Mouse (Mus musculus) heart, adult 18-20 months (tissue): ENCODE data around the gene Gla. TPM values are rescaled to one million over a fixed set of nuclear protein-coding genes. Genes with fewer than 3 reads are reported as not detected.

Experiments used
- total RNA-seq, 2 experiments: library from RNA; stranded (reverse); gene quantifications; 2 replicates each; pipeline ENCODE4 v1.2.3; 2021

Gene Gla
- total RNA-seq, 2 experiments from 2014 or later, result 1.6 to 2.0 TPM

Other genes with a start within 250 kb of the Gla start
- gene Drp2, start 196.6 kb downstream of the Gla start, total RNA-seq, result under 1 TPM; 0.37 to 0.49 TPM
- gene Taf7l, start 124.6 kb downstream of the Gla start, total RNA-seq, result not detected
- 10 to 100 TPM; 23.1 to 30.8 TPM for gene Timm8a1, start 59.3 kb downstream of the Gla start, total RNA-seq
- gene Btk, start 17.6 kb downstream of the Gla start, total RNA-seq, result 1 to 10 TPM; 1.0 to 2.6 TPM
- 100 to 1,000 TPM; 114 to 149 TPM for gene Rpl36a, start 15.5 kb downstream of the Gla start, total RNA-seq
- 10 to 100 TPM; 61.2 to 69.5 TPM for gene Hnrnph2, start 54 bp upstream of the Gla start, total RNA-seq
- gene Armcx4, start 85.4 kb upstream of the Gla start, total RNA-seq, result 1 to 10 TPM; 3.6 to 6.0 TPM
- 1 to 10 TPM; 4.2 to 5.7 TPM for gene Armcx1, start 116.8 kb upstream of the Gla start, total RNA-seq
- gene Armcx6, start 150.3 kb upstream of the Gla start, total RNA-seq, result 1 to 10 TPM in 1 of 2 experiments, under 1 TPM in 1; 0.87 to 1.1 TPM
- gene Armcx3, start 155.5 kb upstream of the Gla start, total RNA-seq, result 10 to 100 TPM; 13.8 to 14.8 TPM
- gene Armcx2, start 208.1 kb upstream of the Gla start, total RNA-seq, result 1 to 10 TPM; 6.4 to 6.7 TPM